Mouse (Mus musculus) small intestine, adult 2 months (tissue): ENCODE measurements around the gene Abca4.

Source experiments
- CTCF ChIP-seq: fragments of 200-500 bp; IDR thresholded peaks from 2 replicates; pipeline ENCODE4 v1.5.1; 2012; ENCODE audit warnings: low read depth, mild to moderate bottlenecking, control low read depth, inconsistent platforms, low read length, moderate library complexity, mixed read lengths; ENCODE audit not compliant: insufficient replicate concordance, insufficient read length; ENCODE audit errors: extremely low read depth
- POLR2A ChIP-seq: fragments of 200-500 bp; IDR thresholded peaks from 2 replicates; pipeline ENCODE4 v1.6.1; 2012; ENCODE audit warnings: low read depth, mild to moderate bottlenecking, control low read depth, inconsistent platforms, low read length, moderate library complexity

DNA sequence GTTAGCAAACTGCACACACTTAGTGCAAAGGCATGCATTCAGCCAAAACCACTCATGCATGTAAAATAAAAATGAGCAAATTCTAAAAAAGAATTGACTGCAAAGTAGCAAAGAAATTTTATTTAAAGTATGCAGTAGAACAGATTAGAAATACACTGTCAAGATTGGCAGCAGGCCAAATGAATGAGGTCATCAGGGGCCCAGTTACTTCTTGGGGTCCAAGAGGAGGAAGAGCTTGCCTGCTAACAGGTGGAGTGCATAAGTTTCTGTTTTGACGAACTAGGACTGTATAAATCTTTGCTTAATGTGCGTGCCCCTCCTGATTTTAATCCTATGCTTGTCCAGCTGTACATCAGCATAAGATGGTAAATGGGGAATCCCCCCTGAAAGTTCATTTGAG is 109.8 kb downstream of the Abca4 start:
- no peak for TF ChIP-seq CTCF
- no peak for TF ChIP-seq POLR2A
